Mouse (Mus musculus) spleen, adult 2 months (tissue): ENCODE data around the gene Cpe.

ENCODE experiments used
- CTCF ChIP-seq: fragments of 200-500 bp; IDR thresholded peaks from 2 replicates; pipeline ENCODE4 v1.5.1; 2011; ENCODE audit warnings: mild to moderate bottlenecking, inconsistent platforms; ENCODE audit not compliant: insufficient read depth, insufficient read length, insufficient replicate concordance; ENCODE audit errors: extremely low read depth
- POLR2A ChIP-seq: fragments of 200-500 bp; IDR thresholded peaks from 2 replicates; pipeline ENCODE4 v1.6.1; 2011; ENCODE audit warnings: low read depth, low read length, inconsistent platforms

- TF ChIP-seq POLR2A (no peak), CTCF (no peak)
Measured at GRCm38 (mm10) chr8:64674951-64675585, 17.8 kb downstream of the Cpe start.
